Mouse (Mus musculus) urinary bladder, adult 18-20 months (tissue): ENCODE data around the gene Dctn5.
"Not testable (repeated sequence)": the region's sequence is repeated elsewhere in the genome, so short reads cannot be mapped to it uniquely, and the experiment has no call there.

ENCODE experiments used
- DNase-seq, 2 experiments: peaks; one replicate each; pipeline ENCODE4 v3.0.0; 2022; ENCODE audit warnings: low spot score in 2 of 2, mixed read lengths in 2 of 2

Gene Dctn5

GRCm38 (mm10) chr7:122132497-122133337 is at the start of gene Dctn5, which contains the start of gene Palb2:
TSS of gene Dctn5 (plus strand) at chr7:122133041.
TSS of gene Palb2 (minus strand) at chr7:122132985.
- DNase-seq: peak; percentile 97 to 100

- DNase-seq: no peak
Measured at GRCm38 (mm10) chr7:122087195-122087982, 45.5 kb upstream of the Dctn5 start.

- no peak for DNase-seq
Measured at GRCm38 (mm10) chr7:122094564-122095330, 38.1 kb upstream of the Dctn5 start.

GRCm38 (mm10) chr7:122098009-122098408 is 34.8 kb upstream of the Dctn5 start:
- no peak for DNase-seq

GRCm38 (mm10) chr7:122099222-122099621 is 33.6 kb upstream of the Dctn5 start:
- DNase-seq: no peak

- DNase-seq: not testable (repeated sequence)
Measured at GRCm38 (mm10) chr7:122101014-122101746, 31.7 kb upstream of the Dctn5 start.

GRCm38 (mm10) chr7:122101747-122102244 is 31.0 kb upstream of the Dctn5 start, which contains the start of gene Ndufab1:
TSS of gene Ndufab1 (minus strand) at chr7:122101886.
- peak; percentile 70 to 75 for DNase-seq

GRCm38 (mm10) chr7:122108206-122108605 is 24.6 kb upstream of the Dctn5 start:
- no peak for DNase-seq

- DNase-seq: no peak
Measured at GRCm38 (mm10) chr7:122123518-122123917, 9.3 kb upstream of the Dctn5 start.

- no peak for DNase-seq
Measured at GRCm38 (mm10) chr7:122125636-122126035, 7.2 kb upstream of the Dctn5 start.

GRCm38 (mm10) chr7:122126946-122127345 is 5.9 kb upstream of the Dctn5 start:
- DNase-seq: no peak

- no peak for DNase-seq
Measured at GRCm38 (mm10) chr7:122131834-122132233, 1.0 kb upstream of the Dctn5 start.

GRCm38 (mm10) chr7:122133338-122133625 is 441 bp downstream of the Dctn5 start:
- no peak for DNase-seq

GRCm38 (mm10) chr7:122135070-122135469 is 2.2 kb downstream of the Dctn5 start:
- no peak for DNase-seq

- DNase-seq: no peak
Measured at GRCm38 (mm10) chr7:122137071-122137470, 4.2 kb downstream of the Dctn5 start.

- no peak for DNase-seq
Measured at GRCm38 (mm10) chr7:122138190-122138589, 5.3 kb downstream of the Dctn5 start.

- no peak for DNase-seq
Measured at GRCm38 (mm10) chr7:122140991-122141390, 8.2 kb downstream of the Dctn5 start.

- no peak for DNase-seq
Measured at GRCm38 (mm10) chr7:122152473-122152872, 19.6 kb downstream of the Dctn5 start.

- no peak for DNase-seq
Measured at GRCm38 (mm10) chr7:122158488-122158887, 25.6 kb downstream of the Dctn5 start.

GRCm38 (mm10) chr7:122158915-122159902 is 26.4 kb downstream of the Dctn5 start, which contains the start of gene Plk1:
TSS of gene Plk1 (plus strand) at chr7:122159439.
- peak; percentile 60 to 62 for DNase-seq
